Mouse (Mus musculus) C2C12 (cell line): ENCODE measurements around the gene Dnm2.

Experiments used
- CEBPB ChIP-seq: IDR thresholded peaks from one replicate; pipeline ENCODE4 v1.6.1; 2011; ENCODE audit warnings: low read depth, mild to moderate bottlenecking, control low read depth, moderate library complexity
- CTCF ChIP-seq: IDR thresholded peaks from one replicate; pipeline ENCODE4 v1.5.1; 2011; ENCODE audit not compliant: control insufficient read depth, insufficient read depth, insufficient read length
- MAX ChIP-seq: IDR thresholded peaks from one replicate; pipeline ENCODE4 v1.6.1; 2011; ENCODE audit warnings: mild to moderate bottlenecking, control low read depth
- MYOD1 ChIP-seq: IDR thresholded peaks from one replicate; pipeline ENCODE4 v1.6.1; 2011; ENCODE audit warnings: low read depth; ENCODE audit not compliant: control insufficient read depth, insufficient read length

DNA sequence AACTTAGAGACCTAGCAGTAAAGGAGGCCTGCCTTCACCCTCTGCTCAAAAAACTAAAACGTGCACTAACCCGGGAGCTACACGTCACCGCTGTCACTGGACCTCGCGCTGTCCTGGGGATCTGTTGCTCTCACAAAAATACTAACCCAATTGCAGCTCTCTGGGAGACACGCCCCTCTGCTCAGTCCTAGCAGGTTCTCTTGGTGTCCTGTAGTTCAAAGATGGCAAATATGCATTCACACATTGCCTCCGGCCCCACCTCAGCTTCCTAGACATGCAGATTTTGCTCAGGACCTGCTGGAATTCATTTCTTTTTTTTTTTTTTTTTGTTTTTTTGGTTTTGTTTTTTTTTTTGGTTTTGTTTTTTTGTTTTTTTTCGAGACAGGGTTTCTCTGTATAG is 66.0 kb downstream of the Dnm2 start:
- no peak for TF ChIP-seq CTCF
- TF ChIP-seq MYOD1 = no peak
- no peak for TF ChIP-seq MAX
- TF ChIP-seq CEBPB = no peak
